Mouse (Mus musculus) heart, postnatal 0 days (tissue): ENCODE data around the gene Wnt1. TPM values are rescaled to one million over a fixed set of nuclear protein-coding genes. Genes with fewer than 3 reads are reported as not detected.
A peak's percentile ranks its signal among the peaks of the same experiment; 100 is the strongest.
"Not testable (repeated sequence)": the region's sequence is repeated elsewhere in the genome, so short reads cannot be mapped to it uniquely, and the experiment has no call there.

Experiments
- ATAC-seq: fragments of 200-750 bp; cut with Nextera tagmentation; 2 replicates; pipeline ENCODE4 v1.8.0; 2017; ENCODE audit warnings: low read depth, moderate number of reproducible peaks, moderate library complexity; ENCODE audit not compliant: insufficient read depth
- DNase-seq: peaks from one replicate; pipeline ENCODE4 v3.0.0-alpha.2; 2016; ENCODE audit warnings: low spot score
- H3K27ac ChIP-seq: fragments of 300-500 bp; sonication (generic); 2 replicates; pipeline ENCODE4 v1.5.1; 2014; ENCODE audit warnings: low read depth, mild to moderate bottlenecking
- H3K27me3 ChIP-seq: fragments of 300-500 bp; sonication (generic); 2 replicates; pipeline ENCODE4 v1.6.1; 2014; ENCODE audit warnings: low read length, mixed read lengths; ENCODE audit not compliant: control insufficient read depth, insufficient read depth
- H3K36me3 ChIP-seq: fragments of 300-500 bp; sonication (generic); replicated peaks from 2 replicates; pipeline ENCODE4 v1.6.1; 2014; ENCODE audit warnings: low read length, mixed read lengths; ENCODE audit not compliant: control insufficient read depth, insufficient read depth
- H3K4me1 ChIP-seq: fragments of 300-500 bp; sonication (generic); 2 replicates; pipeline ENCODE4 v1.6.1; 2014; ENCODE audit warnings: antibody characterized with exemption; ENCODE audit not compliant: control insufficient read depth, insufficient read depth
- H3K4me2 ChIP-seq: fragments of 300-500 bp; sonication (generic); 2 replicates; pipeline ENCODE4 v1.6.1; 2014; ENCODE audit warnings: low read depth, mild to moderate bottlenecking, low read length, moderate library complexity
- H3K4me3 ChIP-seq: fragments of 300-500 bp; sonication (generic); 2 replicates; pipeline ENCODE4 v1.5.1; 2014; ENCODE audit warnings: low read depth, low read length
- H3K9ac ChIP-seq: fragments of 300-500 bp; sonication (generic); replicated peaks from 2 replicates; pipeline ENCODE4 v1.6.1; 2014; ENCODE audit warnings: low read depth, low read length, mixed read lengths
- H3K9me3 ChIP-seq: fragments of 300-500 bp; sonication (generic); replicated peaks from 2 replicates; pipeline ENCODE4 v1.6.1; 2016; ENCODE audit warnings: low read length; ENCODE audit not compliant: control insufficient read depth
- CTCF ChIP-seq: IDR thresholded peaks from 2 replicates; pipeline ENCODE4 v1.5.1; 2016; ENCODE audit warnings: antibody characterized with exemption, control low read depth, low read depth
- EP300 ChIP-seq: IDR thresholded peaks from 2 replicates; pipeline ENCODE4 v1.6.1; 2016; ENCODE audit warnings: antibody characterized with exemption, low read depth
- WGBS: fragments of 180-500 bp; shearing (Covaris S2); extraction: QIAGEN DNeasy Blood & Tissue Kit; methylation state at CpG from one replicate; pipeline ENCODE4 v1.1.7; 2014; 5-methylcytosine and 5-hydroxymethylcytosine counted together
- polyA plus RNA-seq: library from polyadenylated mRNA; unstranded; fragments of >200 nt; fragmentation: Nextera tagmentation; extraction: Ambion mirVana; gene quantifications from 2 replicates; pipeline ENCODE4 v1.2.1, GENCODE M21; 2015
- total RNA-seq: library from RNA; depleted of rRNA; stranded (reverse); fragments of >200 nt; gene quantifications from 2 replicates; pipeline ENCODE4 v1.2.3, GENCODE M21; 2014; ENCODE audit warnings: low replicate concordance; rRNA removed

Wnt1 gene
- total RNA-seq (not detected in 2 replicates), polyA plus RNA-seq (not detected in 2 replicates)

GRCm38 (mm10) chr15:98789661-98790535 lies at the start of gene Wnt1:
Gene Wnt1 (plus strand): TSS chr15:98789857.
- 0 out of 2 replicates have a peak, but pooled peaks have one; percentile 31 for ATAC-seq
- H3K4me2 ChIP-seq, result peak within 1 kb of the TSS; percentile 53
- peaks cover 82% of the 10 kb centered on the region for H3K27me3 ChIP-seq
- H3K4me1 ChIP-seq, result peaks cover 16% of the 10 kb centered on the region
- no peaks in the 10 kb centered on the region for H3K36me3 ChIP-seq
- no peak for DNase-seq
- TF ChIP-seq CTCF, result peak; percentile 60
- TF ChIP-seq EP300, result no peak
- 6% methylated on average over 41 of the region's 51 CpGs for WGBS
- no peak within 1 kb of the TSS; the same call in 1 of the 2 replicates for H3K9ac ChIP-seq
- peak within 1 kb of the TSS; percentile 35 for H3K4me3 ChIP-seq
- H3K9me3 ChIP-seq, result no peaks in the 10 kb centered on the region
- no peak within 1 kb of the TSS for H3K27ac ChIP-seq

- peaks cover 61% of the 10 kb centered on the region for H3K36me3 ChIP-seq
- 89% methylated on average over 8 of the region's 8 CpGs for WGBS
Observed at GRCm38 (mm10) chr15:98740219-98740618, 49.4 kb upstream of the Wnt1 start.

GRCm38 (mm10) chr15:98742766-98743428 lies 46.8 kb upstream of the Wnt1 start:
- Histone ChIP-seq H3K9me3 (no peaks in the 10 kb centered on the region), H3K4me3 (no peak overlapping the region), H3K27ac (no peak overlapping the region), H3K9ac (no peak overlapping the region), H3K4me1 (peaks cover 13% of the 10 kb centered on the region), H3K36me3 (peaks cover 44% of the 10 kb centered on the region), H3K27me3 (no peaks in the 10 kb centered on the region), H3K4me2 (no peak overlapping the region)
- TF ChIP-seq CTCF (no peak), EP300 (no peak)
- ATAC-seq (no peak), DNase-seq (no peak)
- WGBS, result 80% methylated on average over 8 of the region's 8 CpGs

More at GRCm38 (mm10) chr15:98740219-98740618, 49.4 kb upstream of the Wnt1 start:
- H3K9ac ChIP-seq, result no peak overlapping the region
- H3K4me2 ChIP-seq, result no peak overlapping the region
- ATAC-seq (no peak), DNase-seq (no peak)
- H3K9me3 ChIP-seq, result no peaks in the 10 kb centered on the region
- no peak overlapping the region for H3K4me3 ChIP-seq
- TF ChIP-seq EP300 (no peak), CTCF (no peak)
- peaks cover 3% of the 10 kb centered on the region; the same call in 1 of the 2 replicates for H3K4me1 ChIP-seq
- H3K27me3 ChIP-seq, result no peaks in the 10 kb centered on the region
- H3K27ac ChIP-seq, result no peak overlapping the region

GRCm38 (mm10) chr15:98743863-98744262 lies 45.8 kb upstream of the Wnt1 start:
- not testable (repeated sequence) for H3K27ac ChIP-seq, H3K9ac ChIP-seq, H3K27me3 ChIP-seq, H3K4me2 ChIP-seq, H3K4me3 ChIP-seq, ATAC-seq, H3K9me3 ChIP-seq, DNase-seq
- 78% methylated on average over 3 of the region's 3 CpGs for WGBS
- Histone ChIP-seq H3K36me3 (peaks cover 36% of the 10 kb centered on the region), H3K4me1 (peaks cover 13% of the 10 kb centered on the region)

GRCm38 (mm10) chr15:98746344-98746965 lies 43.2 kb upstream of the Wnt1 start:
- no peaks in the 10 kb centered on the region for H3K9me3 ChIP-seq
- 48% methylated on average over 10 of the region's 10 CpGs for WGBS
- ATAC-seq (no peak), DNase-seq (no peak)
- H3K36me3 ChIP-seq, result peaks cover 11% of the 10 kb centered on the region
- no peaks in the 10 kb centered on the region for H3K27me3 ChIP-seq
- no peak overlapping the region for H3K9ac ChIP-seq
- TF ChIP-seq EP300 (no peak), CTCF (no peak)
- H3K4me2 ChIP-seq, result no peak overlapping the region
- no peak overlapping the region for H3K27ac ChIP-seq
- peaks cover 13% of the 10 kb centered on the region for H3K4me1 ChIP-seq
- no peak overlapping the region for H3K4me3 ChIP-seq
